Mouse (Mus musculus) kidney, postnatal 36 days (tissue): Measurements from ENCODE around the gene Ank2.

Experiments used
- DNase-seq, 2 experiments: peaks; one replicate each; pipeline ENCODE4 v3.0.0; 2021 to 2022; ENCODE audit warnings: mixed read lengths in 2 of 2

Gene Ank2

DNA sequence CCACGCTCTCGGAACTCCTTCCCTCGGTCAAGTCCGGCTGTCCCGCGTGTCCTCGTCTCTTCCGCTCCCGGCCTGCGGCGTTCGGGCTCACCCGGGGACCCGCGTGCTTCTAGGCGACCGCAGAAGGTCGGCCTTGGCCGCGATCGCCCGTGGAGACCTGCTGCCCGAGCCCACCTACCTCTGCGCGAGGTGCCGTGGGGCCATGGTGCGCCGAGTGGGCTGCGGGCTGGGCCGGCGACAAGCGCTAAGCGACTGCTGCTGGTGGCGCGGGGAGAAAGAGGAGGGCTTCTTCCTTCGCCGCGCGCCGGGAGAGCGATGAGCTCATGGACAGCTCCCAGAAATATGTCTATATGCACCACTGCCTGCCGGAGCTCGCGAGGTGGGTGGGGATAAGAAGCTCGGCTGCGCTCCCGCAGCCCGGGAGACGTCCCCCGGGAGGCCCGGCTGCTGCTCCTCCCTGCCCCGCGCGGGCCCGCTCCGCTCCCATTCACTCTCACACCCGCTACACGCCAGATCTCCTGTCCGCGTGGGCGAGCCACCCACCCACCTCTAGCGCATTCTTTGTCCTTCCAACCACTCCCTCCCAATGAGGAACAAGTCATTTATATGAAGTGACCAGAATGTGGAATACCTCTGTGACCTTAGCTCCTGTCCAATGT is at the start of gene Ank2:
Gene Ank2, minus strand, starts transcription at position 609 of the 659 bp plus-strand sequence.
- peak; percentile 8 to 33 for DNase-seq

GRCm38 (mm10) chr3:127547882-127548281 is 48.7 kb upstream of the Ank2 start:
- DNase-seq = peak; percentile 9 to 56

GRCm38 (mm10) chr3:127544610-127545121 is 45.5 kb upstream of the Ank2 start:
- DNase-seq = no peak

DNA sequence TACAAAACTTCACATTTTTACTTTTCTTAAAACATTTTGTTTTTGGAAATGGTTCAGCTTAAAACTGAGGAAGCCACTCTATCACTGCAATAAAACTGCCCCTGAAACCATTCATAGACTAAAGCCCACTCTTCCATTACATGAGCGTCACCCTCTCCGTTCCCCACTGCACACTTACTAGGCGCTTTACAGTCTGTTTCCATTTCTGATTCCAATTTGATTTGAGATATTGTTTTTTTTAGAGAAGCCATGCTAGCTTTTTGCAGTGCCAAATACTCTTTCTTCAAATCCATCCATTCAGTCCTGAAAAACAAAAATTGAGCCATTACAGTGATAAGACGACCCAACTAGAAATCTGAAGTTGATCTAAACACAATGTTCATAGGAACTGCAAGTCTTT is 44.8 kb upstream of the Ank2 start:
- no peak for DNase-seq

DNA sequence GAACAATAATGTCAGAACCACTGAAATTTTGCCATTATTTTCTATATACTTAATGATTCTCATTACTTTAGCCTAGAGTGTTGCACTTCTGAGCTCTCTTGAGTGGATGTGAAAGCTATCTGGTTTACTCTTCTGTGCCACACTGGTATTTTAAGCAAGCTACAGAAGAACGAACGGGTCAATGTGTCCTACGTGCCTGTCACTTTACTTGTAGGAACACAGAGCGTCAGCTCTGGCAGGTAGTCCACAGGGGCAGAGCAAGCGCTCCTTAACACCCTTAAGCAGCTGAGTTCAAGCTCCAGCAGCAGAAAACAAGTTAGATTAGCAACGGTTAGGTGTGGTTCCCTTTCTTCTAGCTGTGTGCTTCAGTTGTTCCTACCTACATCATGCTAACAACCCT is 40.0 kb upstream of the Ank2 start:
- no peak for DNase-seq

DNA sequence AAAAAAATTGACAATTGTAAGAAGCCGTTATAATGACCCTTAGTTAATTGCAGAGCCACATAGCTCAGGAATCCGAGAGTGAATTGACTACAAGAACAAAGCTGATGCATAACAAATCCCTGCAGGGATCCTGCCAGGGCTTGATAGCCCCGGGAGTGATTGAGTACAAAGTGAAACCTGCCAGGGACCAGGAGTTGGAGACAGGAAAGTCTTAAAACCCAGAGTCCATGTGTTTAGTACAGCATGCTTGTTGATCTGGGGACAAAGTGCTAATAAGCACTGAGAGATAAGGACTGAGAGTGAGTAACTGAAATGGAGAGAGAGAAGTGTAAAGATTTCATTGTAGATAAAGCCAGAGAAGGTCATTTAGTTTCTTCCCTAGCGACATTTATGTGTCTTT is 31.1 kb upstream of the Ank2 start:
- no peak for DNase-seq

- DNase-seq = no peak
Observed at GRCm38 (mm10) chr3:127529824-127530223, 30.7 kb upstream of the Ank2 start.

GRCm38 (mm10) chr3:127529210-127529609 is 30.1 kb upstream of the Ank2 start:
- DNase-seq = no peak

DNA sequence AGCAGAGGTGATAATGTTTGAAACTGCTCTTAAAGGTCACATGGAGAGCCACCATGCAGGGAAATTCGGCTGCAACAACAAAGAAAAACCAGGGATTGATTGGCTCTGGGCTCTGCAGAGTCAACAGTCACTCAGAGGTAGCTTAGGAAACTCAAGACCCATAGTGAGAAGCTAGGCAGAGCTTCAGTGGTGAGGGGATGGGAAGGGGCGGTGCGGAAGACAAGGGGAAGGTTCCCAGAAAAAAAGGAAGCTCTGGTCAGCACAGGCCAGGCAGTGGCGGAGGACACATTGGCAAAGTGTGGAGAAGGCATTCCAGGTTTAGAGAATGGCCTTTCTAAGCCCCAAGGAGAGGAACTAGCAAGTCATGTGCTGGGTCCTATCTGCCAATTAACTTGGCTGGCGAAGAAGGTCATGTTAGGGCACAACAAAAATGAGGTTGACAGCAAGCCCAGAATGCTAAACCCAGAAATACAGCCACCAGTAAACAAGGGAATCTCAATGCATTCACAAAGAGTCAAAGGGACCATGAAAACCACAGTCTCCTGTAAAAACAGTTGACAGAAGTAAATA is 28.4 kb upstream of the Ank2 start:
- no peak for DNase-seq

GRCm38 (mm10) chr3:127525188-127525819 is 26.2 kb upstream of the Ank2 start:
- no peak for DNase-seq

GRCm38 (mm10) chr3:127521156-127521555 is 22.0 kb upstream of the Ank2 start:
- no peak for DNase-seq

DNA sequence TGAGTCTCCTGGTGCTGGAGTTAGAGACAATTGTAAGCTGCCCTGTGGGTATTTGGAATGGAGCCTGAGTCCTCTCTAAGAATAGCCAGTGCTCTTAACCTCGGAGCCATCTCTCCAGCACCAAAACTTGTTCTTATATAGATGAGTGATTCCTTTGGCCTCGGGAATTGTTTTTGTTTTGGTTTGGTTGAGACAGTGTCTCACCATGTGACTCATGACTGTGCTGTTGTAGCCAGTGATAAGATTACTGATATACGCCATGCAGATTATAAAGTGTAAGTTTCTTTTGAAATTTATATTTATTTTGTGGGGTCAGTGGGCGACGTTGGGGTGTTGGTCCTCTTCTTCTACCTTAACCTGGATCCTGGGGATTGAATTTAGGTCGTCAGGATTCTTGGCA is 21.1 kb upstream of the Ank2 start:
- no peak for DNase-seq

GRCm38 (mm10) chr3:127515251-127515650 is 16.1 kb upstream of the Ank2 start:
- no peak for DNase-seq

GRCm38 (mm10) chr3:127513699-127514098 is 14.5 kb upstream of the Ank2 start:
- DNase-seq = no peak

GRCm38 (mm10) chr3:127512794-127513335 is 13.7 kb upstream of the Ank2 start:
- DNase-seq = no peak

- DNase-seq = no peak
Observed at GRCm38 (mm10) chr3:127511786-127512746, 12.9 kb upstream of the Ank2 start.

- DNase-seq = no peak
Observed at GRCm38 (mm10) chr3:127507878-127508783, 9.0 kb upstream of the Ank2 start.

- DNase-seq = no peak
Observed at GRCm38 (mm10) chr3:127498197-127498741, 881 bp downstream of the Ank2 start.

- DNase-seq = no peak
Observed at GRCm38 (mm10) chr3:127492663-127493062, 6.5 kb downstream of the Ank2 start.

DNA sequence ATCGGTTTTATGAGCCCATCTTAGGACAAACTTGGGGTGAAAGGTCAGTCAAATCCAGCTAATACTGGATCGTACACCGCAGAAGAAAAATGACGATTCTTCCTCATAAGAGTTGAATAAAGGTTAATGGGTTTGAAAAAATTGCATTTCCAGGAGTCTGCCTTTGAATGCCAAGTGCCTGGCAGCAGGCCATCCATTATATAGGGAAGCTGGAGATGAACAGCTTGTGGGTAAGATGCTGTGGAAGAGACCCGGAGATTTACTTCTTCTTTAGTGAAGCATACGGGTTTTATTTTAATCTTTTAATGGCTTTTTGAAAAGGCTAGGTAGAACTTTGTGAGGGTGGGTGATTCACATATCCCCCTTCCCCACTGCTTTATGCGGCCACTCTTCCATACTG is 11.8 kb downstream of the Ank2 start:
- no peak for DNase-seq

DNA sequence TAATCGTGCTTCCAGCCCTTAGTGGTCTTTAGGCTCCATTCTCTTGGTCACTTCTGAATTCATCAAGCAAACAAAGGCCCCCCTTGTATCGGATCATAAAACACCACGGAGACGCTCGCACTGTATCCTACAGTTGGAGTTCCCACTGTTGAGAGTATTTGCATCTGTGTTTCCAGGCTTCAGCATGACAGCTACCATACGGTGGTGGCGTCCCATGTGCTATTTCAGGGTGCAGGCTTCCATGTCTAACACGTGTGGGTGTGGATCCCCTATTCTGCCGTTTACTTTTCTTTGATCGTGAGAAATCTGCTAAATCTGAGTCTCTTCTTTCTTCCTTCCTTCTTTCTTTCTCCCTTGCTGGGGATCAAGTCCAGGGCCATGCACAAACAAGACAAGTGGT is 14.0 kb downstream of the Ank2 start:
- no peak for DNase-seq
